Mouse (Mus musculus) stomach, postnatal 0 days (tissue): ENCODE results near the gene Fes.

ENCODE experiments used
- CTCF ChIP-seq: IDR thresholded peaks from 2 replicates; pipeline ENCODE4 v1.5.1; 2016; ENCODE audit warnings: antibody characterized with exemption, low read depth, mild to moderate bottlenecking, moderate library complexity
- EP300 ChIP-seq: optimal IDR thresholded peaks from 2 replicates; pipeline ENCODE3; 2016; ENCODE audit warnings: antibody characterized with exemption

GRCm38 (mm10) chr7:80356351-80356750, 31.4 kb downstream of the Fes start:
- TF ChIP-seq CTCF (no peak), EP300 (no peak)
